Mouse (Mus musculus) T-helper 1 cell (primary cell): Measurements from ENCODE around the gene Ssx2ip.

Experiments
- in situ Hi-C: fragments of 300-600 bp; cut with MboI, MseI; formaldehyde crosslinking; loops from one replicate; pipeline ENCODE4 v1.15.1; 2025; ENCODE audit warnings: high pct_unique_total_duplicates

Gene Ssx2ip

DNA sequence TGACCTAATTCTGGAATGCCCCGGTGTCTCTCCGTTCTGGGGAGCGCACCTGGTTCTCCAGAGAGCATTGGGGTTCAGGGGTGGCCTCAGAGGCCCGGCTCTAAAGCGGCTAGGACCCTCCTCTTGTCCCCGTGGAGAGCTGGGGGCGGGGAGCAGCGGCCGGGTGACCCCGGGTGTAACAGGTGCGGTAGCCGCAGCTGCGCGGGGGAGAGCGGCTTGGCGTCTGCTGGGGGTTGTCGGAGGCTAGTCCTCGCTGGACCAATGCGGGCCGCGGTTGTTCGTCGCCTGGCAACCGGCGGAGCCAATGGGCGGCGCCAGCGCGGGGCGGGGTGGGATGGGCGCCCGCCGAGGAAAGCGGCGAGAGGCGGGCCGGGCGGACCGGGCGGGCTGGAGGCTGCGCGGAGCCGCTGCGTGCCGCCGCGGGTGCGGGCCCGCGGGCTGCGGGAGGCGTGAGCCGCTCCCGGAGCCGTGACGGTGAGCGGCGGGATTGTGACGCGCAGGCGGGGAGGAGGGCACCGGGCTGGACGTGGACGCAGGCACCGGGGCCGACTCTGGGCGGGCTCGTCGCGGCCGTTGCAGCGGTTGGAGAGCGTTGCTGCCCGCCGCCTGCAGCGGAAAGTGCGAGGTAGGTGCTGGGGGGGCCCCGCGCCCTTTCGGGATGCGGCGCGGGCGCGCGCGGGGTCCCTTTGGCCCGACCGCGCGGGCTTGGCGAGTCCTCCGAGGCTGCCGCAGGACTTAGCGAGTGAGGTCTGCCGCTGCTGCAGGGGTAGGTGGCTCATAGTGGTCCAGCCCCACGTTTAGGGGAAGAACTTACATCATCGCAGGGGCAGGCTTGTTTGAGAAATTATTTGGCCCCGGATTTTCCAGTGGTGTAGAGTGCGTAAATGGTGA, at the start of gene Ssx2ip:
Gene Ssx2ip, plus strand, starts transcription at position 332 of the 891 bp plus-strand sequence.
- in situ Hi-C loops, result loop anchor here (5.0 kb wide), 1 partner anchor 48 kb away; no protein-coding TSS in a partner anchor

- in situ Hi-C loops, result no loop called here
Measured at GRCm38 (mm10) chr3:146355146-146355545, 49.3 kb upstream of the Ssx2ip start.

- in situ Hi-C loops, result no loop called here
Measured at GRCm38 (mm10) chr3:146365471-146365870, 39.0 kb upstream of the Ssx2ip start.

GRCm38 (mm10) chr3:146367058-146367457, 37.4 kb upstream of the Ssx2ip start:
- in situ Hi-C loops, result no loop called here

DNA sequence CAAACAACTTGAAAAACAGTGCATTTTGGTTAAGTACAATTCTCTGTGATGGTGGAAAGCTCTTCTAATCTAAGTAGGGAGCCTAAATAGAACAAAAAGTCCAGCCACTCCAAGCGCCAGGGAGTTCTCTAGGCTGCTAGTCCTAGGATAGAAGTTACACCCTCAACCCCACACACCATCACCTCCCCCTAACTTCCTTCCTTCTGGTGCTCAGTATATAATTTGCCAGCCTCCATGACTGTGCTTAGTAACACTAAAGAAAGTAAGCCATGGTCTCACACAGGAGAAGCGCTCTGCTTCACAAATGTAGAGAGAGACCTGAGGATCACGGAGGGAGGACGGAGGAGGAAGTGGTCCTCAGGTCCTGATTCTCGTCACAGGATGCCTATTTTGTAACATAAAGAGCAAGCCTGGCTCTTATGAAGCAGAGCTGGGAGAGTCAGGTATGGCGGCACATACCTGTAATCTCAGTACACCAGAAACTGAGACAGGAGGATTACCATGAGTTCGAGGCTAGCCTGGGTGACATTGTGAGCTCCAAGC, 33.8 kb upstream of the Ssx2ip start:
- in situ Hi-C loops, result loop anchor here (10.0 kb wide), 1 partner anchor 1734 kb away; no protein-coding TSS in a partner anchor

DNA sequence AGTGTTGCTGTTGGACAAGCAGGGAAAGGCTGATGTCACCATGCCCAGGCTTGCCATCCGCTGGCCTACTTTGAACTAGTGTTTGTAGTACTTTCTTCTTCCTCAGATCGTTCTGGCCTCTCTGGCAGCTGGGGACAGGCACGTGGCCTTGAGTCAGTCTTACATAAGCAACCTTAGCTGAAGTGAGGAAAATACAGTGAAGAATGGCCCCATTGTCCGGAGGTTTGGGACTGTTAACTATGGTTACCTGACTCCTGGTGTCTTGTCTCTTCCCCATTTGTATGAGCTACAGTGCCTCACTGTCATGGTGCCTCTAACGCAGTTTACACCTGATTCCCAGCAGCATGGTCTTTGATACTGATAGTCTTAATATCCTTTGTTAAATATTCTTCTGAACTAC, 33.2 kb upstream of the Ssx2ip start:
- in situ Hi-C loops, result loop anchor here (10.0 kb wide), 1 partner anchor 1734 kb away; no protein-coding TSS in a partner anchor

DNA sequence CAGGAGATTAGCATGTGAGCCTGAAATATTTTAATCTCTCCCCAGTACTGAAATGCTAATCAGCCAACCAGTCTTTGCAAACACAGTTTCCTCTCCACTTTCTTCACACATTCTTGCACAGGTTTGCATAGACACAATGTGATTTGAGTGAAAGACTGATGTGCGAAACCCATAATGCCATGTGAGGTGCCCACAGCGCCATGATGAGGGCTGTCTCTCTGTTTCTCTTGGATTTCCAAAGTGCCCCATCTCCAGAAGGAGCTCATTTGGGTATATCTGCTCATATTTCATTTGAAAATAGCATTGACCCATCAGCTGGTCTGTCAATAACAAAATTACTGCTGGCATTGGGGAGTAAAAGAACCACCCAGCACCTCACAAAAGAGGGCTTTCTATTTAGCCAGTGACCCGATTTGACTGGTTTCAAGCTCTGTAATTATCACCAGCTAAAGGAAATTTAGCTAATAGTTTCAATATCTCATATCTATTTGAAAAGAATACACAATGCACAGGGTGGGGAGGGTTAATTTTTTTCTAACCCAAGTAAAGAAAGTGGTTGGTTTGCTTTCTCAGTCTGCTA, 29.8 kb upstream of the Ssx2ip start:
- in situ Hi-C loops, result loop anchor here (10.0 kb wide), 1 partner anchor 1730 kb away; no protein-coding TSS in a partner anchor

DNA sequence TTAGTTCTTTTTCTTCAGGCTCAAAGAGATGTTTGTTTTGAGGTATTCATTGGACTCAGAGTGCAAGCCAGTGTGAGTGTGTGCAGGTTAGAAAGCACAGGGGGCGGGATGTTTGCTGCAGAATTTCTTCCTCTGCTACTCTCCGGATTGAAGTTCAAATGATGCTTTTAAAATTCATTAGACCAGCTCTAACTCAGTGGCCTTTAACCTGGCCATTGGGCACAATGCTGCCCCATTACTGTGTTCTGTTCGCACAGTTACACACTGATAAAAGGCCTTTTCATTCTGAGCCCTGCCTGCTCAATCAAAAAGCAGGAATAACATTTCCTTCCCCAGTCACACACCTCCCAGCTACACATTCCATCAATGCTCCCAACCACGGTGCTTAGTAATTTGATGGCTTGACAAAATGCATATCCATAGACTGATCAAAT, 29.2 kb upstream of the Ssx2ip start:
- in situ Hi-C loops, result loop anchor here (10.0 kb wide), 1 partner anchor 1730 kb away; no protein-coding TSS in a partner anchor

GRCm38 (mm10) chr3:146376337-146377130, 27.9 kb upstream of the Ssx2ip start:
- in situ Hi-C loops, result loop anchor here (10.0 kb wide), 1 partner anchor 1728 kb away; no protein-coding TSS in a partner anchor

DNA sequence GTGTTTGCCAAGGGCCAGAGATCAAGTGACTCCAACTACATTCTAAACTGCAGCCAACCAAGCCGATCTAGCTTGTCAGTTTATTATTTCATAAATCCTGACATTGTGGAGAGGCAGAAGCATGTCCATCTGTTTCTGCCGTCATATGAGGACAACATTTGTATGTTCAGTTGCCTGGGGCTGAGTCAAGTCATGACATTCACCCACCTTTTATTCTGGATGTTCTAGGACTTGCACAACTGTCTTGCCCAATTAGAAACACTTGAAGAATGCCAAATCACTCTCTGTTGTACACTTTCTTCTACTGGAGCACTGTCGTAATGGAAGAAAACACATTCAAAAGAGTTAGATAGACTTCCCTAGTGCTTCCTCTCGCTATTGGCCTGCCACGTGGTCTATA, 27.2 kb upstream of the Ssx2ip start:
- in situ Hi-C loops, result loop anchor here (10.0 kb wide), 1 partner anchor 1728 kb away; no protein-coding TSS in a partner anchor

DNA sequence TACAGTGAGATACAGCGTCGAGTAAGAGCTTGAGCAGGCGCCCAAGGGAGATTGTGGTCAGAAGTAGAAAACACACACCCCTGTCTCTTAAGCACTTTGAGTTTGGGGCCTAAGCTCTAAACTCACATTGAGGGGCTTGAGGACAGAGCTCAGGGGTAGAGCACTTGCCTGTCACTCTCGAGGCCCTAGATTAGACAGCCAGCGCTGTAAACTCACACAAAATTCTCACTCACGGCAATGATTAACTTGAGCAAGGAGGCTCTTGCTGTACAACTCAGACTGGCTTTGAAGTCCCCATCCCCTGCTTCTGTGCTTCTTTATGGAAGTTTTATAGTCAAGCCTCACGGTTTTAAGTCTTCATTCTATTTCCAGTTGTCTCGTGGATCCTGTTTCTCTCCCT, 25.7 kb upstream of the Ssx2ip start:
- in situ Hi-C loops, result loop anchor here (10.0 kb wide), 1 partner anchor 1726 kb away; no protein-coding TSS in a partner anchor

GRCm38 (mm10) chr3:146379740-146380466, 24.5 kb upstream of the Ssx2ip start:
- in situ Hi-C loops, result loop anchor here (10.0 kb wide), 2 partner anchors 285 to 1725 kb away; no protein-coding TSS in a partner anchor

GRCm38 (mm10) chr3:146380874-146381273, 23.6 kb upstream of the Ssx2ip start:
- in situ Hi-C loops, result loop anchor here (10.0 kb wide), 1 partner anchor 284 kb away; no protein-coding TSS in a partner anchor

DNA sequence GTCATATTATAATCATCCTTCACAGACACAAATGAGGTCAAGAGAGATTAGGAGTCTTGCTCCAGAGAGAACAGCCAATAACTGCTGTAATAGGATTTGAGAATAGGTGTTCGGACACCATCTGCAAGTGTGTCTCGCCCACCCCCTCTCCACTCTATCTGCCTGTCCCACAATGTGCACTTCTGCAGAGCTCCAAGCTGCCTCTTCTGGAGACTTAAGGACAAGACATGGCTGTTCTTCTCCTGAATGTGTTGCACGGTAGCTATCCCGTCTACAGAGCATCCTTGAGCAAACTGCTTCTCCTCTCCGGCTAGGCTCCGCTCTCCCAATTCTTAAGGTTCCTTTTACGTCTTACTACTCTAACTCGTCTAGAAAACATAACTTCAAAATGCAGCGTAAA, 23.0 kb upstream of the Ssx2ip start:
- in situ Hi-C loops, result loop anchor here (10.0 kb wide), 1 partner anchor 283 kb away; no protein-coding TSS in a partner anchor

DNA sequence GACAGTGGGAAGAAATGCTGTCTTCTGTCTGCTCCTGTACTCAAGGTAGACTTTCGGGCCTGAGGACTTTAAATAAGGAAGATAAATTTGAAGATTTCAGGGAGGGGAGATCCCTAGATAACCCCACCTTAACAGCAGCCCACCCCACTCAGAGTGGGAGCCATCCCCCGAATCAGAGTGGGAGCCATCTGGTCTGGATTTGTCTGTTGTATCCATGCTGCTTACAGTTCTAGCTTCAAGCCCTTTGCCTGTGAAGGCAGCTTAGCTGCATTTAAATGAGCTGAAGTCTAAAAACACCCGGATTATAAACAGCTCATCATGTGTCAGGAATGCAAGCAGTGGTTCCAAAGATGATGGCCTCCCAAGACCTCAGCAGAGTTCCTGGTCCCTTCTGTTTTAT, 17.6 kb upstream of the Ssx2ip start:
- in situ Hi-C loops, result loop anchor here (10.0 kb wide), 1 partner anchor 278 kb away; no protein-coding TSS in a partner anchor

DNA sequence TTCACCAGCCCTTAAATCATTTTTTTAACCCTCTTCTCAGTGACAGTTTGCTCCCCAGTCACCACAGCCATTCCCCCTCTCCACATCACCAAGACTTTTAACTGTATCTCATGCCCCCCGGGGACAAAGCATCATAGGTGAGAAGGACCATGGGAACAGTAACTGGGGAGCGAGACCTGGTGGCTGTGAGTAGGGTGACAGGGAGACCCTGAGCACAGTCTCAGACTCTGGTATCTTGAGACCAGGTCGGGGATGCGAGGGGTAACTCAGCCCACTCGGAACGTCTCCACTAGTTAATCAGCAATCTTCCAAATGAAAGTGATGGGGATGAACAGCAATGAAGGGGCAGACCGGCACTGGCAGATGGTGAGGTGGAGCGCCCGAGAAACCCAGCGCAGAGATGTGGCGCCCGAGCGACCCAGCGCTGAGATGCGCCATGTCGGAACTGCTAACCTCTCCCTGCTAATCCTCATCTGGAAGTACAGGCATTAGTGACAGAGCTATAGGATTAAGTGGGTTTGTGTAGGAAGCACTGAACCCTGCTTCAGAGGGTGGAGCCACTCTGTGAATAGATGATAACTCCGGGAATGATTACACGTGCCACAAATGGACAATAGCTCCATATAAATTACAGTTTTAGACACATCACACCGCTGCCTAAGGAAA, 11.7 kb upstream of the Ssx2ip start:
- in situ Hi-C loops, result no loop called here

DNA sequence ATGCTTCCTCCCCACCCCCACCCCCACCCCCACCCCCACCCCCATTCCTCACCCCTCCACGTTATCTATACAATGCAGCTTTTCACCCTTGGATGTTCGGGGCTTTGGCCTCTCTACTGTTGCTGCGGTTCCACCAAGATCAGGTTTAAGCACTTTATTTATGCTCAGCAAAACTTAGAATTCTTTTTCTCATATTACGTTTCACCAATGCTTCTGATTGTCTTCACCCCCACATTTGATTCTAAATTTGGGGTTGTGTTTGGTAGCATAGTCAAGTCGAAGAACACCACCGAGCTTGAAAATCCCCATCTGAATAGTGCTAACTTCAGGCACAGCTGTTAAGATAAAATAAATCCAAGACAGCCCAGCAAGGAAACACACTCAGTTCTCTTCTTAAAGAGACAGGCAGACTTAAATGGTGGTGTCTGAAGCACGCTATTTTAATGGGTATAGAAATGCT, 10.8 kb upstream of the Ssx2ip start:
- in situ Hi-C loops, result no loop called here

DNA sequence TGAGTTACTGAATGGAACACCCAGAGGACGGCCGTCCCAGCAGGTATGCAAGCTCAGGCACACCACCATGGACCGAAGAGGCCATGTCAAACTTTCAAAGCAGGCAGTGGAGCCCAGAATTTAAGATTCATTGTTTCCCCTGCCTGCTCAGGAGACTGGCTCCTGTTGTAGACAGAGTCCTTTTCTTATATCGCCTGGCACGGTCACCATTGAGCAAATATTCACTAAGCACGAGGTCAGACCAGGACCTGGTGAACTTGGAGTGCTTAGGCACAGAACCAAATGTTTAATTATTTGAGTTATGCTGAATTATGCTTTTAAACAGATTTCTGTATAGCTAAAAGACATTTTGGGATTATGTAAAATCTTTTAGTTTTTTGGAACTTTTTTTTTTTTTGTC, 8.2 kb upstream of the Ssx2ip start:
- in situ Hi-C loops, result no loop called here

DNA sequence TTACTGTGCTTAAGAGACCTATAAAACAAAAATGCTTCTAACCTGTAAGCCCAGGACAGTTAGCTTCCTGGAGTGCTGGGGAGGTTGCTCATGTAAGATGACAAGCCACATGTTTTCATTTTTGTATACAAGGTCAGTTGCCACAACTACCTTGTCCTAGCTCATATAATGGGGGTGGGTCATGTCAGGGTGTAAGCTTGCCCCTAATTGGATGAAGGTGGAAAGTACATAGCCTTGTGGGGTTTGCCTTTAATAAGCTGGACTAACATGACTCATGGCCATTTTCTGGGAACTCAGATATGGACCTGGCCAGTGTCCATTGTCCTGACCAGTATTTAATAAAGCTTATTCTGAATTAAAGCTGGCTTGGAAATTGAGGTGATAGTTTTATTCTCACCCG, 7.5 kb upstream of the Ssx2ip start:
- in situ Hi-C loops, result no loop called here

DNA sequence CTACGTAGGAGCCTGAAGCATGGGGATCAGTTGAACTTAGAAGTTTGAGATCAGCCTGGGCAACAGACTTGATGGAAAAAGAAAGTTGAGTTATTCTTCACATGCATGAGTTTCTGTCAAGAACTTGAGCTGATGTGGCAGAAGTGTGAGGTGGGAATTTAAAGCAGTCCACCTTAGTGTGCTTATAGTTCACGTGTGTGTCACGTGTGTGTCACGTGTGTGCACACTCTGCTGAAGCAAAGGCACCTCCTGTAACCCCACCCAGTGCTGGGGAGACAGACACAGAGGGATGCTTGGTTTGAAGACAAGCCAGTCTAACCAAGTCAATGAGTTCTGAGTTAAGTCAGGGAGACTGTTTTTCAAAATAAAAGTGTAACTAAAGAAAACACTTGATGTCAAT, 6.6 kb upstream of the Ssx2ip start:
- in situ Hi-C loops, result no loop called here
